Mouse (Mus musculus) cortical plate, adult 2 months (tissue): ENCODE results near the gene Prpf6. TPM values are rescaled to one million over a fixed set of nuclear protein-coding genes. Genes with fewer than 3 reads are reported as not detected.

ENCODE experiments used
- H3K27ac ChIP-seq: fragments of 200-500 bp; 2 replicates; pipeline ENCODE4 v1.5.1; 2012; ENCODE audit warnings: low read length, control low read depth, inconsistent platforms; ENCODE audit not compliant: insufficient read depth
- H3K4me1 ChIP-seq: fragments of 200-500 bp; 2 replicates; pipeline ENCODE4 v1.6.1; 2011; ENCODE audit warnings: low read length; ENCODE audit not compliant: control insufficient read depth, insufficient read depth
- H3K4me3 ChIP-seq: fragments of 200-500 bp; 2 replicates; pipeline ENCODE4 v1.5.1; 2011; ENCODE audit warnings: mild to moderate bottlenecking, low read length, control low read depth; ENCODE audit not compliant: insufficient read depth
- CTCF ChIP-seq: fragments of 200-500 bp; IDR thresholded peaks from 2 replicates; pipeline ENCODE4 v1.5.1; 2011; ENCODE audit warnings: mild to moderate bottlenecking, control low read depth, low read length; ENCODE audit not compliant: insufficient read depth; ENCODE audit errors: extremely low read depth
- POLR2A ChIP-seq: fragments of 200-500 bp; IDR thresholded peaks from 2 replicates; pipeline ENCODE4 v1.6.1; 2011; ENCODE audit warnings: mild to moderate bottlenecking, low read length, control low read depth; ENCODE audit not compliant: insufficient read depth; ENCODE audit errors: extremely low read depth
- polyA plus RNA-seq: library from polyadenylated mRNA; depleted of rRNA; stranded (reverse); fragments of >200 nt; gene quantifications from 2 replicates; pipeline ENCODE4 v1.2.3, GENCODE M21; 2012; rRNA removed

Gene Prpf6
- polyA plus RNA-seq, 1 experiment = 35.6 TPM

DNA sequence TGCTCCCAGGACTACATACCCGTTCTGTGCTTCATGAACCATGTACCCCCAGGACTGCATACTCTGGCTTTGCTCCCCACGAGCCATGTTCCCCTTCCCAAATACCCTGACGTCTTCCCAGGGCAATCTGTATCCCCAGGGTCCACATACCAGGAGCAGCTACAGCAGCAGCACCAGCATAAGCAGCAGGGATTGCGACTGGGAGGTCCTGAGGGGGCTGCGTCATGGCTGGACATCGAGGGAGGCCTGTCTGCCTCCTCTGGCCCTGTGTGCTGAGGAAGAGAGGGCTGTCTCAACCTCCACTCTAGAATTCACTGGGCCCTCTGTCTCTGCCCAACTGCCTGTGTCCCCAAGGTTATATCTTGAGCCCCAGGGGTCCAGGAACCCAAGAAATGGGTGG lies 99.4 kb downstream of the Prpf6 start:
- TF ChIP-seq CTCF (no peak), POLR2A (no peak)

DNA sequence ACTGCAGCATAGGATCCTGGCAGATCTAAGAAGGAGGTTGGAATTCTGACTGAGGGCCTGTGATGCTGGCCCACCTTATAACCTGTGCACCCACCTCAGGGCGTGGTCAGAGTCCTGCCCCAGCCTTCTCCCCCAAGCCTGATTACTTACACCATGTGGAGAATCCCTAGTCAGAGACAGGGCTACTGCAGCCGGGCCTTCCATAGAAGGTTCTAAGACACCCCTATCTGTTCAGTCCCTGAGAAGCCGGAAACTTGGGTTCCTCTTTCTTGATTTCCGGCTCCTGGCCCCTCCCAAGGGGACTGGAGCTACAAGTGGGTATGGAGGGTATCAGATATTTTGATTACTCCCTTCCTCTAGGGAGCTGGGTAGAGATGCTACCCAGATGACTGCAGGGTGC lies 99.9 kb downstream of the Prpf6 start:
- H3K27ac ChIP-seq = no peak overlapping the region
- no peak overlapping the region for H3K4me3 ChIP-seq
- peaks cover 2% of the 10 kb centered on the region; the same call in 1 of the 2 replicates for H3K4me1 ChIP-seq
- TF ChIP-seq POLR2A (no peak), CTCF (no peak)

More for the DNA sequence above, 99.4 kb downstream of the Prpf6 start:
- H3K27ac ChIP-seq = no peak overlapping the region
- peaks cover 2% of the 10 kb centered on the region; the same call in 1 of the 2 replicates for H3K4me1 ChIP-seq
- no peak overlapping the region for H3K4me3 ChIP-seq

DNA sequence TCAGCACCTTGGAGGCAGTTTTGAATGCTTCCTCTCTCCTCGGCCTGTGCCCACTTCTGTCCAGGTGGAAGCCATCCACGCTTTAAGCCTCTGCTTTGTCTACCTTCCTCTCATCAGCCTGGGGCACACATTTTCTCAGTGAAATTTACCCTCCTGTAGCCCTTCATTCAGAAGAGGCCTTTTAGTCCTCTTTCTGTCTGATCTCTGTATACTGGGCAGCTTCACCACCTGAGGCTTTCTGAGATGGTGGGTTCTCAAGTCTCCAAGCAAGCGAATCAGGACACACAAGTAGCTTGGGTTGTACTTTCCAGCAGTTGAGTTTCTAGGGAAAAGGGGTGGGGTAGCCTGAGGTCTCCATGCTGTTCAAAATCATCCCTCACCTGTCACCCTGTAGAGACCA lies 100.6 kb downstream of the Prpf6 start:
- H3K27ac ChIP-seq = no peak overlapping the region
- peaks cover 2% of the 10 kb centered on the region; the same call in 1 of the 2 replicates for H3K4me1 ChIP-seq
- no peak for TF ChIP-seq CTCF
- TF ChIP-seq POLR2A = no peak
- 0 out of 2 replicates have a peak overlapping the region, but pooled peaks have one; percentile 93 for H3K4me3 ChIP-seq

DNA sequence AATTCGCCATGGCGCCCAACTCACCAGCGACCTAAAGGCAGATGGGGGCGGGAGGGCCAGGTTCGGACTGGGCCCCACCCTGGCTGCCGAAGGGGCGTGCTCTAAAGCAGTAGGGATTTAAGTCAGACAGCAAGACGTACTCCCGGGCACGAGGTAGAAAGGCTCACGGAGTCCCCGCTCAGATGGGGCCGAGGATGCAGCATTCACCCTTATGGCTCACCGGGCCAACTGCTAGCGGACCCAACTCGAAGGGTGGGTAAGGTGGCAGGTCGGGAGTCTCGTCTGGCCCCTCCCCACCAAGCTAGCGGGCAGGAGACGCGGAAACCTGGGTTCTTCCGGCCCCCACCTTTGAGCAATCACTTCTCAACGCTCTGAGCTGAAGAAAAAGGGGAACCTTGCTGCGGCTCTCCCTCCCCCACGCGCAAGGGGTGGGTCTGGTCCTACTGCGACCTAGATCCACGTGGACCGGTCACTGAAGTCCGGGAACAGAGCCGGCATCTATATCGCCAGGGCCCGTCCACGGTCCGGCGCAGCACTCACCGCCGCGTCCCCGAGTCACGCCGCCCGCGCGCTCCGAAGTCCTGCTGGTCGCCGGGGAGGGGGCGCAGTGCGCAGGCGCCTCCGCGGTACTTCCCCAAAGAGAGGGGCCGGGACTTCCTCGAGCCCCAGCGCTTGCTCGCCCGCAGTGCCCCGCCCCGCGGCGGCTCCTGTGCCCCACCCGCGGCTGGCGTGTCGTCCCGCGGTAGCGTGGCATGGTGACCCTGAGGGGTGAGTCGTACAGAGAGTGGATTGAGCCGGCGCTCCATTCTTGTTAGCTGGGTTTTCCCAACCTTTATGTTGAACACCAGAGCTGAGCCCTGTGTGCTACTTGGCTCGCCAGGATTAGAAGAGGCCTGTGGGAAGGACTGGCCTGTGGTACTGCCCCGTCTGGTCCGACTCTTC lies 101.9 kb downstream of the Prpf6 start, which contains the start of gene Rgs19:
Gene Rgs19 (minus strand): TSS at position 639 of the 942 bp plus-strand sequence.
- peak; percentile 58; the same call in 1 of the 2 replicates for TF ChIP-seq POLR2A
- TF ChIP-seq CTCF = no peak
- Histone ChIP-seq H3K27ac (peak within 1 kb of the TSS; percentile 20), H3K4me1 (peaks cover 2% of the 10 kb centered on the region; the same call in 1 of the 2 replicates), H3K4me3 (peak within 1 kb of the TSS; percentile 93)

DNA sequence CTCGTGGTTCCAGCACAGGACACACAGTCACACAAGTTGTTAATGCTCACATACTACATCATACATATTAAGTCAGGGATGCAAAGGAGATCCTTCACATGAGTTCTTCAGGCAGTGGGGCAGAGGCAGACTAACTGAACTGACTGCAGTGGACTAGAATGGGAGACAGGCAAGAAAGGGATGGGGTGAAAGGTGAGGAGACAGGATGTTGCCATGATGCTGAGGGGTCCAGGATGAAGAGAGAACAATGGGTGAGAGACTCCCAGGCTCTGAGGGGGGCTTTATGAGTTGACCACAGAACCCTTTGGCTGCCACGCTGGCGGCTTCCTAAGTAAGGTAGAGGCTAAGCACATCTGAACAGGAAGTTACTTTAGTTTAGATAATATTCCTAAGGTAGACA lies 102.9 kb downstream of the Prpf6 start:
- H3K27ac ChIP-seq = no peak overlapping the region

DNA sequence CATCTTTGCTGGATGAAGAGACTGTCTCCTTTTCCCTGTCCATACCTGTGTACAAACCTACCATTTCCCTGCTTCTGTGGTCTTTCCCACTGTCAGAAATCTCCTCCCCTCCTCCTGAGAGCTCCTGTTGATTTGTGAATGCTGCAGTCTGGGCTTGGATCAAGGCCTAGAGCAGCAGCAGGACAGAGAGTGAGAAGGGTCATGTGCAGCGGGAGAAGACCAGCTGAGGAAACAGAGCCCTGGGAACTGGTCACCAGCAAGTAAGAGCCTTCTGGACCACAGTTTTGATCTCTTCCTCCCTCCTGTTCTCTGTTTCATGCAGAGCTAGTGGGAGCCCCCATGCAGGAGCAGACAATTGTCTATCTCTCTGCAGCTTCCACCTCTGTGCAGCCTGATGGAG lies 104.1 kb downstream of the Prpf6 start:
- Histone ChIP-seq H3K4me1 (no peaks in the 10 kb centered on the region; the same call in 1 of the 2 replicates), H3K4me3 (no peak overlapping the region), H3K27ac (no peak overlapping the region)
- TF ChIP-seq CTCF = no peak
- no peak for TF ChIP-seq POLR2A

More for the DNA sequence above, 102.9 kb downstream of the Prpf6 start:
- H3K4me1 ChIP-seq = no peaks in the 10 kb centered on the region; the same call in 1 of the 2 replicates
- no peak overlapping the region; the same call in 1 of the 2 replicates for H3K4me3 ChIP-seq
- no peak for TF ChIP-seq CTCF
- TF ChIP-seq POLR2A = no peak

DNA sequence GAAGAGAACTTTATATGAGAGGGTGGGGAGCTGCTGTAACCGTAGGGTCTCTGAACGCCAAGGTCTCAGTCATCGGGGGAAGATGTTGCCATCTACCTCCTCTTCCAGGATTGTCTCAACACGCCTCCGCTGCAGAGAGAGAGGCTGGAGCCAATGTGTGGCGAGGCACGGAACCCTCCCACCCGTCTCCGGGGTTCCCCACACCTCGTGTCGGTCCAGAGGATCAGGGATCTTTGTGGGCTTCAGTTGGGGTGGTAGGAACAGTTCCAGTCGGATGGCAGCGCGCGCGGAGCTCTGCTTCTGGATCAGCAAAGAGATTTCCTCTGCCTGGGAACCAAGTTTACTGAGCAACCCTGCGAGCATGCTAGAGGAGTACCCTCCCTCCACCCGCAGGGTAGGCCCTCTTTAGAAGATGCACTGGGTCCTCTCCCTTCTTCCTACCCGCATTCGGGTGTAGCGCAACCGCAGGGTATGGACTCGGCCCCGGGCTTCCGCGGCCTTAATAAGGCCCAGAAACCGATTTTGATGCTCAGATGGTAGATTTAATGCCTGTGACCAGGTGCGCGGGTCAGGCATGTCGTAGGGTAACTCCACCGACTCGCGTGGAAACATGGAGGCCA lies 105.2 kb downstream of the Prpf6 start:
- Histone ChIP-seq H3K27ac (no peak overlapping the region), H3K4me1 (no peaks in the 10 kb centered on the region; the same call in 1 of the 2 replicates), H3K4me3 (no peak overlapping the region)
- no peak for TF ChIP-seq CTCF
- no peak for TF ChIP-seq POLR2A

DNA sequence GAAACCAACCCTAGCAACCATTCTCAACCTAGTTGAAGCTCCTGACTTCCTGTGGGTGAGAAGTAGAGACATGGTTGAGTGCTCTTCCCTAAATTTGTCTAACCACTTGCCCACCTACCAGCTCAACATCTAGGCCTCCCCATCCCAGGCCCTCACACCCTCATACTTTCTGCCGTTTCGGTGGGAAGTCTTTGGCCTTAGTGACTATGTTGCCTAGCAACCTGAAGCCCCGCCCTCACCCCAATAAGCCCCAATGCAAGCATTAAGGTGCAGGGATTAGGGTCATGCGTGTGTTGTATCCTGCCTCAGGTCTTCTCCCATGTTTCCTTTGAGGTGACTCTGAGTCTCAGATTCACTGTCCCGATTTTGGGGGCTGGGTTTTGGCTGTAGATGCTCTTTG lies 106.6 kb downstream of the Prpf6 start, which contains the start of gene Lkaaear1:
Gene Lkaaear1 (minus strand): TSS at position 202 of the 400 bp plus-strand sequence.
- no peak for TF ChIP-seq CTCF
- TF ChIP-seq POLR2A = no peak
- Histone ChIP-seq H3K4me1 (no peaks in the 10 kb centered on the region), H3K27ac (no peak within 1 kb of the TSS), H3K4me3 (no peak within 1 kb of the TSS)

Other genes starting within 250 kb of the Prpf6 start
- 89.3 and 99.8 TPM in 2 replicates for gene Zgpat, start 226.9 kb upstream of the Prpf6 start, polyA plus RNA-seq
- gene Arfrp1, start 226.5 kb upstream of the Prpf6 start, polyA plus RNA-seq = 70.9 and 72.7 TPM in 2 replicates
- gene Lime1, start 211.8 kb upstream of the Prpf6 start, polyA plus RNA-seq = 66.5 and 71.4 TPM in 2 replicates
- gene Zbtb46, start 132.4 kb upstream of the Prpf6 start, polyA plus RNA-seq = 7.5 TPM in 2 replicates
- not detected in 2 replicates for gene Abhd16b, start 98.7 kb upstream of the Prpf6 start, polyA plus RNA-seq
- 112 and 120 TPM in 2 replicates for gene Tpd52l2, start 94.7 kb upstream of the Prpf6 start, polyA plus RNA-seq
- gene Dnajc5, start 71.4 kb upstream of the Prpf6 start, polyA plus RNA-seq = 167 and 177 TPM in 2 replicates
- 120 and 138 TPM in 2 replicates for gene Uckl1, start 7.0 kb upstream of the Prpf6 start, polyA plus RNA-seq
- gene Zfp512b, start 935 bp downstream of the Prpf6 start, polyA plus RNA-seq = 64.1 and 76.1 TPM in 2 replicates
- 38.6 and 40.9 TPM in 2 replicates for gene Samd10, start 7.3 kb downstream of the Prpf6 start, polyA plus RNA-seq
- gene Gm29797, start 65.2 kb downstream of the Prpf6 start, polyA plus RNA-seq = 0.21 TPM in 1 of 2 replicates, not detected in the other
- gene Sox18, start 79.8 kb downstream of the Prpf6 start, polyA plus RNA-seq = 16.8 and 21.8 TPM in 2 replicates
- 195 and 212 TPM in 2 replicates for gene Tcea2, start 88.4 kb downstream of the Prpf6 start, polyA plus RNA-seq
- gene Rgs19, start 102.1 kb downstream of the Prpf6 start, polyA plus RNA-seq = 55.4 and 57.0 TPM in 2 replicates
- gene Lkaaear1, start 106.6 kb downstream of the Prpf6 start, polyA plus RNA-seq = not detected in 2 replicates
- gene Oprl1, start 123.1 kb downstream of the Prpf6 start, polyA plus RNA-seq = 34.7 and 40.2 TPM in 2 replicates
- gene Myt1, start 171.5 kb downstream of the Prpf6 start, polyA plus RNA-seq = 7.0 and 11.8 TPM in 2 replicates
- 71.9 and 78.3 TPM in 2 replicates for gene Pcmtd2, start 246.0 kb downstream of the Prpf6 start, polyA plus RNA-seq